Mouse (Mus musculus): ENCODE results near the gene Fktn. TPM values are rescaled to one million over a fixed set of nuclear protein-coding genes. Genes with fewer than 3 reads are reported as not detected.
A peak's percentile ranks its signal among the peaks of the same experiment; 100 is the strongest.

Fktn gene
- polyA plus RNA-seq, 1 experiment from 2014 or later = 7.3 TPM

DNA sequence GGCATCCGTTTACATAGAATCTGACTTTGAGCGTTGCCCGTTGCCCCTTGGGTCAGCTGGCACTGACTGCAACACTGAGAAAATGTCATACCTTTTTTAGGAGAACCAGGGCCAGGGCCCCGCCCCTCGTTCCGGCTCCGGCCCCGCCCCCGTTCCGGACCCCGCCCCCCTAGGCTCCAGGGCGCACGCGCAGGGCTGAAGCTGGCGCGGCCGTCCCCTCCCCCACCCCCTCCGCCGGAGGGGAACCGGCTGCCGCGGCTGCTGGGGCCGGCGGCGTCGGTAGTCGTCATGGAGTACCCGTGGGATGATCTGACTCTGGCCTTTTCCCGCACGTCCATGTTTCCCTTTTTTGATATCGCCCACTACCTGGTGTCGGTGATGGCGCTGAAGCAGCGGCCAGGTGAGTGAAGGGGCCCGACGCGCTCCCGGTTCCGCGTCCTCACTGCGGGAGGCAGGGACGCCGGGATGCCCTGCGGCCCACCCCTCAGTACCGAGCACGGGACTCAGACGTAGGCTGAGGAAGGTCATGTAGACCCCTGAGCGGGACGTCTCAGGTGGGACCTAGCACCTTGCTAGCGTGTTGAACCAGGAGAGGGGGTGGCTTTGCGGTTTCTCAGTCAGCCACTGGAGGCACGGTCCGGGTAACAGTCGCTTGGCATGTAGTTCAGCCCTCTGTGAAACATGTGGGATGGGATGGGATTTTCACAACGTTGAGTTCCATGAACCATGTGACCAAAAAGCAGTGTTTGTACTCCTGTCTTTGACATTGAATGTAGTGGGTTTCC lies 112.2 kb downstream of the Fktn start, which contains the start of gene Tmem38b:
TSS of gene Tmem38b (plus strand) at position 225 of the 785 bp plus-strand sequence.
- H3K9ac ChIP-seq (ENCODE audit: low read length) = peak within 1 kb of the TSS; percentile 83
- DNase-seq (ENCODE audit: low spot score) = peak; percentile 89
- H3K27me3 ChIP-seq (ENCODE audit: control insufficient read depth, insufficient read depth, low read length) = no peaks in the 10 kb centered on the region
- H3K9me3 ChIP-seq (ENCODE audit: control insufficient read depth, low read length) = no peaks in the 10 kb centered on the region
- peak within 1 kb of the TSS; percentile 93 for H3K4me3 ChIP-seq (ENCODE audit: low read depth, low read length)
- TF ChIP-seq CTCF (IDR thresholded peaks at IDR 0.05; ENCODE audit: low read depth) = peak; percentile 50
- TF ChIP-seq EP300 (optimal IDR thresholded peaks at IDR 0.05) = no peak
- 0 out of 2 replicates have a peak, but pooled peaks cover 3% of the 10 kb centered on the region for H3K4me1 ChIP-seq (replicated peaks; ENCODE audit: control insufficient read depth, insufficient read depth)
- 0 out of 2 replicates have a peak within 1 kb of the TSS, but pooled peaks have one; percentile 49 for H3K27ac ChIP-seq (replicated peaks)
- no peaks in the 10 kb centered on the region for H3K36me3 ChIP-seq (ENCODE audit: control insufficient read depth, insufficient read depth, low read length)
- H3K4me2 ChIP-seq (replicated peaks; ENCODE audit: low read depth) = peak within 1 kb of the TSS; percentile 80
- under 1% methylated on average over 43 of the region's 55 CpGs for WGBS
- ATAC-seq (ENCODE audit: low FRiP score, low TSS enrichment) = peak; percentile 85

DNA sequence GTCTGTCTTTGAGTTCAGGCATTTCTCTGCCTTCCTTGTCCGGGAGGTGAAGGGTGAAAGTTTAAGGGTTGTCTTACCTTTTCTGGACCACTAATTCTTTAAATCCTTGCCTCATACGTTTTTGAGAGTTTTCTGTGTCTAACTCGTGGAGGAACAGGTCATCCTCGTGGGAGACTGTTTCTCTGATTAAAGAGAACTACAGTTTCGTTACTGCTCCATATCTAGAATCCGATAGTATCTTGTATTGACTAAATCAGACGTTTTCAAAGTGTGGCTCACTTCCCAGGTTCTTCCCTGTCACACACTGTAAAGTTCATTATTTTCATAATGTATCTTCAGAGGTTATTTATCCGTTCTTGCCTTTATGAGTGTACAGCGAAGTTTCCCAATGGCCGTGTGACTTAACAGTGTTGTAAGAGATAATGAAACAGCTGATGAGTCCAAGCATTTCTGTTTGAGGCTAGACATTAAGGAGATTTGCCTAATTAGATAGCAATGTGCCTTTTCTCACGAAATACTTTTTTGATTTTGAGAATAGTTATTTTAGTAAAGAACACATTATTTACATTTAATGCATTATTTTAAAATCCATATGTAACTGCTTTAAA lies 112.9 kb downstream of the Fktn start:
- Histone ChIP-seq H3K27ac (replicated peaks) (no peak overlapping the region), H3K4me2 (replicated peaks; ENCODE audit: low read depth) (peak overlapping the region; percentile 80), H3K9ac (ENCODE audit: low read length) (no peak overlapping the region), H3K4me3 (ENCODE audit: low read depth, low read length) (peak overlapping the region; percentile 93), H3K4me1 (replicated peaks; ENCODE audit: control insufficient read depth, insufficient read depth) (0 out of 2 replicates have a peak, but pooled peaks cover 3% of the 10 kb centered on the region), H3K36me3 (ENCODE audit: control insufficient read depth, insufficient read depth, low read length) (no peaks in the 10 kb centered on the region), H3K27me3 (ENCODE audit: control insufficient read depth, insufficient read depth, low read length) (no peaks in the 10 kb centered on the region), H3K9me3 (ENCODE audit: control insufficient read depth, low read length) (no peaks in the 10 kb centered on the region)
- ATAC-seq (ENCODE audit: low FRiP score, low TSS enrichment) (no peak), DNase-seq (ENCODE audit: low spot score) (no peak)
- TF ChIP-seq EP300 (optimal IDR thresholded peaks at IDR 0.05) (no peak), CTCF (IDR thresholded peaks at IDR 0.05; ENCODE audit: low read depth) (no peak)
- 6% methylated on average over 11 of the region's 11 CpGs for WGBS

Other genes starting within 250 kb of the Fktn start
- gene Fsd1l, start 82.5 kb upstream of the Fktn start, polyA plus RNA-seq (2015; fragmentation: Nextera tagmentation; extraction: Ambion mirVana) = 3.4 and 3.5 TPM in 2 replicates
- 0.07 and 0.10 TPM in 2 replicates for gene Tal2, start 65.7 kb downstream of the Fktn start, polyA plus RNA-seq (2015; fragmentation: Nextera tagmentation; extraction: Ambion mirVana)
- gene Tmem38b, start 112.0 kb downstream of the Fktn start, polyA plus RNA-seq (2015; fragmentation: Nextera tagmentation; extraction: Ambion mirVana) = 10.5 and 10.8 TPM in 2 replicates